Mouse (Mus musculus): ENCODE results near the gene Cyp26c1.

Gene Cyp26c1

GRCm38 (mm10) chr19:37685281-37685680, at the start of gene Cyp26c1:
Cyp26c1 (plus strand) TSS chr19:37685581.
- no peak for DNase-seq

GRCm38 (mm10) chr19:37647994-37648393, 37.4 kb upstream of the Cyp26c1 start:
- no peak for DNase-seq

GRCm38 (mm10) chr19:37650526-37650925, 34.9 kb upstream of the Cyp26c1 start:
- no peak for DNase-seq

- no peak for DNase-seq
These were observed 31.4 kb upstream of the Cyp26c1 start for GRCm38 (mm10) chr19:37654012-37654411.

GRCm38 (mm10) chr19:37656441-37656840, 28.9 kb upstream of the Cyp26c1 start:
- DNase-seq, result no peak

GRCm38 (mm10) chr19:37665256-37665655, 20.1 kb upstream of the Cyp26c1 start:
- no peak for DNase-seq

- no peak for DNase-seq
These were observed 17.4 kb upstream of the Cyp26c1 start for GRCm38 (mm10) chr19:37667855-37668594.

GRCm38 (mm10) chr19:37668657-37669056, 16.7 kb upstream of the Cyp26c1 start:
- DNase-seq, result no peak

GRCm38 (mm10) chr19:37669486-37669885, 15.9 kb upstream of the Cyp26c1 start:
- no peak for DNase-seq

- no peak for DNase-seq
These were observed 12.0 kb upstream of the Cyp26c1 start for GRCm38 (mm10) chr19:37673393-37673792.

GRCm38 (mm10) chr19:37686347-37686746, 966 bp downstream of the Cyp26c1 start:
- no peak for DNase-seq

GRCm38 (mm10) chr19:37686941-37687850, 1.8 kb downstream of the Cyp26c1 start:
- DNase-seq, result no peak

GRCm38 (mm10) chr19:37689478-37689877, 4.1 kb downstream of the Cyp26c1 start:
- DNase-seq, result no peak

GRCm38 (mm10) chr19:37690716-37691115, 5.3 kb downstream of the Cyp26c1 start:
- no peak for DNase-seq

GRCm38 (mm10) chr19:37692879-37693278, 7.5 kb downstream of the Cyp26c1 start:
- DNase-seq, result no peak

- DNase-seq, result no peak
These were observed 9.8 kb downstream of the Cyp26c1 start for GRCm38 (mm10) chr19:37695146-37695545.

- no peak for DNase-seq
These were observed 10.6 kb downstream of the Cyp26c1 start for GRCm38 (mm10) chr19:37695762-37696602.

GRCm38 (mm10) chr19:37696603-37697334, 11.4 kb downstream of the Cyp26c1 start:
- no peak for DNase-seq

- no peak for DNase-seq
These were observed 11.9 kb downstream of the Cyp26c1 start for GRCm38 (mm10) chr19:37697335-37697636.

GRCm38 (mm10) chr19:37697651-37698272, 12.4 kb downstream of the Cyp26c1 start, which contains the start of gene Cyp26a1:
Cyp26a1 (plus strand) TSS chr19:37697798.
- no peak for DNase-seq

- no peak for DNase-seq
These were observed 13.1 kb downstream of the Cyp26c1 start for GRCm38 (mm10) chr19:37698273-37699160.
